Mouse (Mus musculus): ENCODE results near the gene Fbxo41. TPM values are rescaled to one million over a fixed set of nuclear protein-coding genes. Genes with fewer than 3 reads are reported as not detected.

Fbxo41 gene
- polyA plus RNA-seq, 1 experiment from 2014 or later: not detected

GRCm38 (mm10) chr6:85504908-85505307 lies 2.1 kb upstream of the Fbxo41 start:
- no peak for ATAC-seq (ENCODE audit: insufficient number of reproducible peaks, insufficient read depth, low FRiP score, low read depth)
- H3K9me3 ChIP-seq (ENCODE audit: control insufficient read depth, low read length): no peaks in the 10 kb centered on the region
- no peaks in the 10 kb centered on the region for H3K36me3 ChIP-seq (ENCODE audit: control insufficient read depth, insufficient read depth, low read length)
- peaks cover 79% of the 10 kb centered on the region for H3K27me3 ChIP-seq (ENCODE audit: control insufficient read depth, insufficient read depth, low read length)
- peaks cover 0 to 9% of the 10 kb centered on the region in 2 experiments; a peak in 2 of 4 replicates for H3K4me1 ChIP-seq (ENCODE audit: control insufficient read depth in 2 of 2, insufficient read depth in 2 of 2, low read length in 2 of 2)
- H3K4me3 ChIP-seq (ENCODE audit: control insufficient read depth in 1 of 2, insufficient read depth in 1 of 2, low read depth in 1 of 2, low read length in 2 of 2): no peak overlapping the region
- H3K9ac ChIP-seq (ENCODE audit: low read length): no peak overlapping the region
- WGBS: 63% methylated on average over 2 of the region's 2 CpGs
- no peak overlapping the region for H3K4me2 ChIP-seq (ENCODE audit: low read length)
- H3K27ac ChIP-seq (replicated peaks in 1 of 2; ENCODE audit: control insufficient read depth in 1 of 2, insufficient read depth in 1 of 2, low read depth in 2 of 2, low read length in 2 of 2): no peak overlapping the region

- Histone ChIP-seq H3K4me2 (ENCODE audit: low read length) (peak overlapping the region; percentile 96), H3K4me3 (ENCODE audit: control insufficient read depth in 1 of 2, insufficient read depth in 1 of 2, low read depth in 1 of 2, low read length in 2 of 2) (peak overlapping the region; percentile 48 to 65), H3K9me3 (ENCODE audit: control insufficient read depth, low read length) (no peaks in the 10 kb centered on the region), H3K4me1 (ENCODE audit: control insufficient read depth in 2 of 2, insufficient read depth in 2 of 2, low read length in 2 of 2) (peaks cover 0 to 9% of the 10 kb centered on the region in 2 experiments; a peak in 2 of 4 replicates), H3K36me3 (ENCODE audit: control insufficient read depth, insufficient read depth, low read length) (no peaks in the 10 kb centered on the region), H3K9ac (ENCODE audit: low read length) (peak overlapping the region; percentile 62), H3K27ac (replicated peaks in 1 of 2; ENCODE audit: control insufficient read depth in 1 of 2, insufficient read depth in 1 of 2, low read depth in 2 of 2, low read length in 2 of 2) (no peak overlapping the region), H3K27me3 (ENCODE audit: control insufficient read depth, insufficient read depth, low read length) (peaks cover 65% of the 10 kb centered on the region)
- 2% methylated on average over 37 of the region's 37 CpGs for WGBS
- ATAC-seq (ENCODE audit: insufficient number of reproducible peaks, insufficient read depth, low FRiP score, low read depth): no peak
These were observed 487 bp downstream of the Fbxo41 start for GRCm38 (mm10) chr6:85502103-85502910.

GRCm38 (mm10) chr6:85501571-85502102 lies 1.2 kb downstream of the Fbxo41 start:
- Histone ChIP-seq H3K9ac (ENCODE audit: low read length) (no peak overlapping the region), H3K27me3 (ENCODE audit: control insufficient read depth, insufficient read depth, low read length) (peaks cover 60% of the 10 kb centered on the region), H3K4me3 (ENCODE audit: control insufficient read depth in 1 of 2, insufficient read depth in 1 of 2, low read depth in 1 of 2, low read length in 2 of 2) (no peak overlapping the region), H3K27ac (replicated peaks in 1 of 2; ENCODE audit: control insufficient read depth in 1 of 2, insufficient read depth in 1 of 2, low read depth in 2 of 2, low read length in 2 of 2) (no peak overlapping the region), H3K36me3 (ENCODE audit: control insufficient read depth, insufficient read depth, low read length) (no peaks in the 10 kb centered on the region), H3K9me3 (ENCODE audit: control insufficient read depth, low read length) (no peaks in the 10 kb centered on the region), H3K4me1 (ENCODE audit: control insufficient read depth in 2 of 2, insufficient read depth in 2 of 2, low read length in 2 of 2) (peaks cover 0 to 9% of the 10 kb centered on the region in 2 experiments; a peak in 2 of 4 replicates), H3K4me2 (ENCODE audit: low read length) (no peak overlapping the region)
- 14% methylated on average over 6 of the region's 6 CpGs for WGBS
- no peak for ATAC-seq (ENCODE audit: insufficient number of reproducible peaks, insufficient read depth, low FRiP score, low read depth)

GRCm38 (mm10) chr6:85500416-85500815 lies 2.4 kb downstream of the Fbxo41 start:
- H3K9me3 ChIP-seq (ENCODE audit: control insufficient read depth, low read length): no peaks in the 10 kb centered on the region
- H3K36me3 ChIP-seq (ENCODE audit: control insufficient read depth, insufficient read depth, low read length): no peaks in the 10 kb centered on the region
- H3K4me2 ChIP-seq (ENCODE audit: low read length): no peak overlapping the region
- 64% methylated on average over 1 of the region's 1 CpGs for WGBS
- H3K27me3 ChIP-seq (ENCODE audit: control insufficient read depth, insufficient read depth, low read length): peaks cover 55% of the 10 kb centered on the region
- H3K4me3 ChIP-seq (ENCODE audit: control insufficient read depth in 1 of 2, insufficient read depth in 1 of 2, low read depth in 1 of 2, low read length in 2 of 2): no peak overlapping the region
- H3K27ac ChIP-seq (replicated peaks in 1 of 2; ENCODE audit: control insufficient read depth in 1 of 2, insufficient read depth in 1 of 2, low read depth in 2 of 2, low read length in 2 of 2): no peak overlapping the region
- no peak for ATAC-seq (ENCODE audit: insufficient number of reproducible peaks, insufficient read depth, low FRiP score, low read depth)
- no peak overlapping the region for H3K9ac ChIP-seq (ENCODE audit: low read length)
- peaks cover 0 to 9% of the 10 kb centered on the region in 2 experiments; a peak in 2 of 4 replicates for H3K4me1 ChIP-seq (ENCODE audit: control insufficient read depth in 2 of 2, insufficient read depth in 2 of 2, low read length in 2 of 2)

- no peak overlapping the region for H3K4me3 ChIP-seq (ENCODE audit: control insufficient read depth in 1 of 2, insufficient read depth in 1 of 2, low read depth in 1 of 2, low read length in 2 of 2)
- no peak overlapping the region for H3K4me2 ChIP-seq (ENCODE audit: low read length)
- no peak overlapping the region for H3K9ac ChIP-seq (ENCODE audit: low read length)
- ATAC-seq (ENCODE audit: insufficient number of reproducible peaks, insufficient read depth, low FRiP score, low read depth): no peak
- no peaks in the 10 kb centered on the region for H3K9me3 ChIP-seq (ENCODE audit: control insufficient read depth, low read length)
- no peak overlapping the region for H3K27ac ChIP-seq (replicated peaks in 1 of 2; ENCODE audit: control insufficient read depth in 1 of 2, insufficient read depth in 1 of 2, low read depth in 2 of 2, low read length in 2 of 2)
- no peaks in the 10 kb centered on the region for H3K36me3 ChIP-seq (ENCODE audit: control insufficient read depth, insufficient read depth, low read length)
- peaks cover 33% of the 10 kb centered on the region for H3K27me3 ChIP-seq (ENCODE audit: control insufficient read depth, insufficient read depth, low read length)
- peaks cover 0 to 9% of the 10 kb centered on the region in 2 experiments; a peak in 2 of 4 replicates for H3K4me1 ChIP-seq (ENCODE audit: control insufficient read depth in 2 of 2, insufficient read depth in 2 of 2, low read length in 2 of 2)
- 51% methylated on average over 9 of the region's 9 CpGs for WGBS
These were observed 4.6 kb downstream of the Fbxo41 start for GRCm38 (mm10) chr6:85498147-85498546.

GRCm38 (mm10) chr6:85496976-85497375 lies 5.8 kb downstream of the Fbxo41 start:
- ATAC-seq (ENCODE audit: insufficient number of reproducible peaks, insufficient read depth, low FRiP score, low read depth): no peak
- Histone ChIP-seq H3K27me3 (ENCODE audit: control insufficient read depth, insufficient read depth, low read length) (peaks cover 22% of the 10 kb centered on the region), H3K4me3 (ENCODE audit: control insufficient read depth in 1 of 2, insufficient read depth in 1 of 2, low read depth in 1 of 2, low read length in 2 of 2) (no peak overlapping the region), H3K9ac (ENCODE audit: low read length) (no peak overlapping the region), H3K4me1 (ENCODE audit: control insufficient read depth in 2 of 2, insufficient read depth in 2 of 2, low read length in 2 of 2) (no peaks in the 10 kb centered on the region), H3K9me3 (ENCODE audit: control insufficient read depth, low read length) (no peaks in the 10 kb centered on the region), H3K4me2 (ENCODE audit: low read length) (no peak overlapping the region), H3K36me3 (ENCODE audit: control insufficient read depth, insufficient read depth, low read length) (no peaks in the 10 kb centered on the region), H3K27ac (replicated peaks in 1 of 2; ENCODE audit: control insufficient read depth in 1 of 2, insufficient read depth in 1 of 2, low read depth in 2 of 2, low read length in 2 of 2) (no peak overlapping the region)

GRCm38 (mm10) chr6:85491606-85492005 lies 11.2 kb downstream of the Fbxo41 start:
- 74% methylated on average over 3 of the region's 3 CpGs for WGBS
- H3K27me3 ChIP-seq (ENCODE audit: control insufficient read depth, insufficient read depth, low read length): peaks cover 6% of the 10 kb centered on the region

More at GRCm38 (mm10) chr6:85491606-85492005, 11.2 kb downstream of the Fbxo41 start:
- Histone ChIP-seq H3K9ac (ENCODE audit: low read length) (no peak overlapping the region), H3K9me3 (ENCODE audit: control insufficient read depth, low read length) (no peaks in the 10 kb centered on the region), H3K4me3 (ENCODE audit: control insufficient read depth in 1 of 2, insufficient read depth in 1 of 2, low read depth in 1 of 2, low read length in 2 of 2) (no peak overlapping the region), H3K4me1 (ENCODE audit: control insufficient read depth in 2 of 2, insufficient read depth in 2 of 2, low read length in 2 of 2) (no peaks in the 10 kb centered on the region), H3K36me3 (ENCODE audit: control insufficient read depth, insufficient read depth, low read length) (no peaks in the 10 kb centered on the region), H3K4me2 (ENCODE audit: low read length) (no peak overlapping the region), H3K27ac (replicated peaks in 1 of 2; ENCODE audit: control insufficient read depth in 1 of 2, insufficient read depth in 1 of 2, low read depth in 2 of 2, low read length in 2 of 2) (no peak overlapping the region)
- no peak for ATAC-seq (ENCODE audit: insufficient number of reproducible peaks, insufficient read depth, low FRiP score, low read depth)
